Mouse (Mus musculus): Measurements from ENCODE around the gene Cadm2. TPM values are rescaled to one million over a fixed set of nuclear protein-coding genes. Genes with fewer than 3 reads are reported as not detected.

The Cadm2 gene
- polyA plus RNA-seq, 1 experiment = 29.2 TPM

DNA sequence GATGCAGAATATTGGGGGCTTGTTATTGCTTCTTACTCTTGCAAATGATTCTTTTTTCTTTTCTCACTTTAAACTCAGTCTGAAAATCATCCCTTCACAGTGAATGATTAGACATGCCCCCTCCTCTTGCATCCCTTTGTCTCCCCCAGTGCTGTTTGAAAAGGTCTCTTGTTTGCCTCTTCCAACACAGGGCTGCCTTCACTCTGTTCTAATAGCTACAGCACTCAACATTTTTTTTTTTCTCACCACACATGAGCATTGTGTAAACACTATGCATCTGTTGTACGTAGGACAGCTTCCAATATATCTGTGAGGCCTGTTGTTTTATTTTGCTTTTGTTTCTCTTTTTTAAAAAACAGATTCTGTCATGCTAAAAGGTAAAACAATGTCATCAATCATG is 695.2 kb downstream of the Cadm2 start:
- peak; percentile 30 for DNase-seq (ENCODE audit: low read depth)
- TF ChIP-seq CTCF (IDR thresholded peaks at IDR 0.05; ENCODE audit: borderline replicate concordance, extremely low read depth, insufficient read depth, insufficient read length) (no peak), POLR2A (IDR thresholded peaks at IDR 0.05; ENCODE audit: borderline replicate concordance, extremely low read depth, insufficient read depth, insufficient read length, poor library complexity, severe bottlenecking) (no peak)

DNA sequence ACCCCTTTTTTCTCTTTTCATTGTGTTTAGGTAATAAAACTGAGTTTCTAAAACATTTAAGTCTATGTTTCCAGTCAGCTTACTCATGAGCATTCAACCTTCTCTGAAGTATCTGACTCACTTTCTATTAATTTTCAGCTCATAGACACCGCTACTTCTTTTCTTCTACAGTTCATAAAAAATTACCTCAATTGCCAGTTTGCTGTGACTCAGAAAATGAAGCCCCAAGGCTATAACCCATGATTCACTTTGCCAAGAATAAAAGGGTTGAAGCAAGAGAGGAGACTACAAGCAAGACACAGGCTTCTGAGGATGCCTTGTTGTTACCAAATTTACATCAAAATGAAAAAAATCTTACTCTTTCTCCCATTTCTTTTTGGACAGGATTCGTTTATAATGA is 698.0 kb downstream of the Cadm2 start:
- DNase-seq (ENCODE audit: low read depth) = no peak
- no peak for TF ChIP-seq CTCF (IDR thresholded peaks at IDR 0.05; ENCODE audit: borderline replicate concordance, extremely low read depth, insufficient read depth, insufficient read length)
- TF ChIP-seq POLR2A (IDR thresholded peaks at IDR 0.05; ENCODE audit: borderline replicate concordance, extremely low read depth, insufficient read depth, insufficient read length, poor library complexity, severe bottlenecking) = no peak

- TF ChIP-seq CTCF (IDR thresholded peaks at IDR 0.05; ENCODE audit: borderline replicate concordance, extremely low read depth, insufficient read depth, insufficient read length) (no peak), POLR2A (IDR thresholded peaks at IDR 0.05; ENCODE audit: borderline replicate concordance, extremely low read depth, insufficient read depth, insufficient read length, poor library complexity, severe bottlenecking) (no peak)
- DNase-seq (ENCODE audit: low read depth) = no peak
Measured at GRCm38 (mm10) chr16:66921414-66921915, 699.2 kb downstream of the Cadm2 start.

DNA sequence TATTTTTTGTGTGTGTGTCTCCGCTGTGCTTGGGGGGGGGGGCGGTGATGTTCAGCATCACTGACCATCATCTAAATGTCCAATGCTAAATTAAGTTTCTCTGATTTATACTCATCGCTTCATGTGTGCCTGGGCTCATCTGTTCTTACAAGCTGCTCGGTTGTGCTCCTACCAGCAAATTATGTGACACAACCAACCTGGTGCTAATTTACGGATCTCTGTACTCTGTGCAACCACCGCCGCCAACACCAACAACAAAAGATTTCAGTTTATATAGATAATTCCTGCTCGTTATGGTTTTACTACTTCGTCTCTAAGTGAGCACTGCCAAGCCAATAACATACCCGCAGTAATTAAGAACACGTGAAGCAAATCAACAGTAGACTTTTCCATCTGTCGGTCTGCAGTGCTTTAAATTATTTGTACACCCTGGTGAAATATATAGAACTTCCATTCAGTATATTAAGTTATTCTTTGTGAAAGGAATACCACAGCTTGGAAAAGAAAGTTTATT is 700.8 kb downstream of the Cadm2 start:
- peak; percentile 42 for DNase-seq (ENCODE audit: low read depth)
- TF ChIP-seq POLR2A (IDR thresholded peaks at IDR 0.05; ENCODE audit: borderline replicate concordance, extremely low read depth, insufficient read depth, insufficient read length, poor library complexity, severe bottlenecking) (no peak), CTCF (IDR thresholded peaks at IDR 0.05; ENCODE audit: borderline replicate concordance, extremely low read depth, insufficient read depth, insufficient read length) (no peak)

- peak; percentile 57 for DNase-seq (ENCODE audit: low read depth)
- TF ChIP-seq POLR2A (IDR thresholded peaks at IDR 0.05; ENCODE audit: borderline replicate concordance, extremely low read depth, insufficient read depth, insufficient read length, poor library complexity, severe bottlenecking) (no peak), CTCF (IDR thresholded peaks at IDR 0.05; ENCODE audit: borderline replicate concordance, extremely low read depth, insufficient read depth, insufficient read length) (no peak)
Measured at GRCm38 (mm10) chr16:66901801-66902200, 718.9 kb downstream of the Cadm2 start.

DNA sequence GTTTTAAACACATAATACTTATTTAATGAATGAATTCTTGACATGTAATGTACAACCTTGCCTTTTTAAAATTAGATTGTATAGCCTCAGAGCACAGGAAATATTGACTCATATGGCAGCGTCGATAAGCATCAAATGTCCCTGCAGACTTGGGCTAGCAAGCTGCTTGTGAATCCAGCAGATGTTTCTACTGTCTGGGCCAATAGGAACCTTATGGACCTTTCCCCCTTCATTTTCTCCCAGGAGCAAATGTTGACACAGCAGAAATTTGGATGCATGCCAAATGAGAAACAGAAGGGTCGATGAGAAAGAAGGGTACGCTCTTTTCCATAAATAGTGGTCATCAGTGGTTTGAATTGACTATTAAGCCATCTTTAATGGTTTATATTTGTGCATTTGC is 720.0 kb downstream of the Cadm2 start:
- DNase-seq (ENCODE audit: low read depth) = peak; percentile 81
- no peak for TF ChIP-seq CTCF (IDR thresholded peaks at IDR 0.05; ENCODE audit: borderline replicate concordance, extremely low read depth, insufficient read depth, insufficient read length)
- TF ChIP-seq POLR2A (IDR thresholded peaks at IDR 0.05; ENCODE audit: borderline replicate concordance, extremely low read depth, insufficient read depth, insufficient read length, poor library complexity, severe bottlenecking) = no peak

- no peak for TF ChIP-seq POLR2A (IDR thresholded peaks at IDR 0.05; ENCODE audit: borderline replicate concordance, extremely low read depth, insufficient read depth, insufficient read length, poor library complexity, severe bottlenecking)
- TF ChIP-seq CTCF (IDR thresholded peaks at IDR 0.05; ENCODE audit: borderline replicate concordance, extremely low read depth, insufficient read depth, insufficient read length) = no peak
- no peak for DNase-seq (ENCODE audit: low read depth)
Measured at GRCm38 (mm10) chr16:66892359-66892758, 728.3 kb downstream of the Cadm2 start.

- DNase-seq (ENCODE audit: low read depth) = no peak
Measured at GRCm38 (mm10) chr16:66891559-66892247, 729.0 kb downstream of the Cadm2 start.

DNA sequence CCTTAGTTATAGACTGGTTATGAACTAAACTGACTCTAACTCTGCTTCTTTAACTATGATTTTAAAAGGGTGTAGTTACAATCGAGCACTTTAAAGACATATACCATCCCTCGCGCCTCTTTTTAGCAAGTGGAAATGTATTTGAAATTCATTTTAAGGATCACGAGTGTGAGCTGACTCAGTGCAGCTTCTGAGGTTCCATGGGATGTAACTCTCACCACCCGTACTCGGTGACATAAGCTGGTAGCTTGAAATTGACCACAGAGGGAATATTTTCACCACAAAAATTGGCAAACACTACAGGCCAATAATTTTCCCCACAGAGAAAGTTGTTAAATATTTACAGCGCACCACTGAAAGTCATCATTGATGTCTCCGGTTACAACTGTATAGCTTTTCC is 730.8 kb downstream of the Cadm2 start:
- DNase-seq (ENCODE audit: low read depth) = no peak
- TF ChIP-seq CTCF (IDR thresholded peaks at IDR 0.05; ENCODE audit: borderline replicate concordance, extremely low read depth, insufficient read depth, insufficient read length) = no peak
- TF ChIP-seq POLR2A (IDR thresholded peaks at IDR 0.05; ENCODE audit: borderline replicate concordance, extremely low read depth, insufficient read depth, insufficient read length, poor library complexity, severe bottlenecking) = no peak

More at GRCm38 (mm10) chr16:66891559-66892247, 729.0 kb downstream of the Cadm2 start:
- TF ChIP-seq CTCF (IDR thresholded peaks at IDR 0.05; ENCODE audit: borderline replicate concordance, extremely low read depth, insufficient read depth, insufficient read length) (no peak), POLR2A (IDR thresholded peaks at IDR 0.05; ENCODE audit: borderline replicate concordance, extremely low read depth, insufficient read depth, insufficient read length, poor library complexity, severe bottlenecking) (no peak)

DNA sequence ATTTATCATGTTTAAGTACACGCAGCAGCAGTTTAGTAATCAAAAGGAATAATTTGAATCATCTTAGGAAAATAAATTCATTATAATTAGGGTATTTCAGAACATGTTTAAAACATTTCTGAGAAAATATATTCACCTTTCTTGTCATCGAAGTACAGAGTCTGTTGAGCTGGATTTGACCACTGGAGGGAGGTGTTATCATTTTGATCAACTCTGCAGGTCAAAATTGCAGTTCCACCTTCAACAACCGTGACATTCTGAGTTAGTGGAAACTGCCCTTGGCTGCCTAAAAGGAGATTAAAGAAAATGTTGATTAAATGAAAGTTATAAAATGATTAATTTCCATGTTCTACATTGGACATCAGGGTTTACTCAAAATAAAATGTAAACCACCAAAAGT is 738.1 kb downstream of the Cadm2 start:
- TF ChIP-seq CTCF (IDR thresholded peaks at IDR 0.05; ENCODE audit: borderline replicate concordance, extremely low read depth, insufficient read depth, insufficient read length) = peak; percentile 33; the same call in 1 of the 2 replicates
- TF ChIP-seq POLR2A (IDR thresholded peaks at IDR 0.05; ENCODE audit: borderline replicate concordance, extremely low read depth, insufficient read depth, insufficient read length, poor library complexity, severe bottlenecking) = no peak
- DNase-seq (ENCODE audit: low read depth) = peak; percentile 71

- DNase-seq (ENCODE audit: low read depth) = no peak
- TF ChIP-seq CTCF (IDR thresholded peaks at IDR 0.05; ENCODE audit: borderline replicate concordance, extremely low read depth, insufficient read depth, insufficient read length) = no peak
- TF ChIP-seq POLR2A (IDR thresholded peaks at IDR 0.05; ENCODE audit: borderline replicate concordance, extremely low read depth, insufficient read depth, insufficient read length, poor library complexity, severe bottlenecking) = no peak
Measured at GRCm38 (mm10) chr16:66871201-66871600, 749.5 kb downstream of the Cadm2 start.

DNA sequence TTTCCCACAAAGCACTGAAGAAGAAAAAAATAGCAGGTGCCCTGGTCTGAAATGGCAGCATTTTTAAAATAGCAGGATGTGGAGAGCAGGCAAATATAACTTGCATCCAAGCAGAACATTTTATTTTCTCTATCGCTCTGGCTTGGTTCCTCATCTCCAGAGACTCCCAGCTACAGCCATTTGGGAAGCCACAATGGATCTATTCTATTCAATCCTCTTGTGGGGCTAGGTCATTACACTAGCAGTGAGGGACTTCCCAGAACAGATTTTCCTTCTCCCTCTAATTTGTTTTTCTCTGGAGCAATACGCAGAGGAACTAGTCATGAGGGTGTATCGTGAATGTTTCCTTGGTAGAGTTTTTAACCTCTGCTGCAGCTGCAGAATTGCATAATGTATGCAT is 769.7 kb downstream of the Cadm2 start:
- peak; percentile 36 for DNase-seq (ENCODE audit: low read depth)
- TF ChIP-seq CTCF (IDR thresholded peaks at IDR 0.05; ENCODE audit: borderline replicate concordance, extremely low read depth, insufficient read depth, insufficient read length) (no peak), POLR2A (IDR thresholded peaks at IDR 0.05; ENCODE audit: borderline replicate concordance, extremely low read depth, insufficient read depth, insufficient read length, poor library complexity, severe bottlenecking) (no peak)

All from brain, embryonic 14.5 days (tissue).